Mouse (Mus musculus) central nervous system, embryonic 11.5 days (tissue): ENCODE results near the gene Syt15. TPM values are rescaled to one million over a fixed set of nuclear protein-coding genes. Genes with fewer than 3 reads are reported as not detected.

Source experiments
- polyA plus RNA-seq: library from polyadenylated mRNA; depleted of rRNA; stranded (reverse); fragments of >200 nt; gene quantifications from 2 replicates; pipeline ENCODE4 v1.2.3, GENCODE M21; 2012; rRNA removed

Syt15 gene
- polyA plus RNA-seq = 0.25 and 0.26 TPM in 2 replicates

GRCm38 (mm10) chr14:34219295-34219694, at the start of gene Syt15:
Gene Syt15, plus strand, starts transcription at chr14:34219595.

GRCm38 (mm10) chr14:34201231-34202035, 18.0 kb upstream of the Syt15 start, which contains the start of gene Gprin2:
Gene Gprin2, minus strand, starts transcription at chr14:34201653.

Other genes starting within 250 kb of the Syt15 start
- gene Zfp488, start 240.8 kb upstream of the Syt15 start, polyA plus RNA-seq = 0.12 and 0.55 TPM in 2 replicates
- gene Gm30083, start 204.4 kb upstream of the Syt15 start, polyA plus RNA-seq = not detected in 2 replicates
- not detected in 2 replicates for gene Gm5460, start 202.8 kb upstream of the Syt15 start, polyA plus RNA-seq
- not detected in 2 replicates for gene Antxrl, start 166.9 kb upstream of the Syt15 start, polyA plus RNA-seq
- 0.66 and 1.5 TPM in 2 replicates for gene Anxa8, start 133.6 kb upstream of the Syt15 start, polyA plus RNA-seq
- gene A630023A22Rik, start 116.8 kb upstream of the Syt15 start, polyA plus RNA-seq = not detected in 2 replicates
- gene Npy4r, start 67.1 kb upstream of the Syt15 start, polyA plus RNA-seq = 0.02 and 0.04 TPM in 2 replicates
- 1.3 and 1.4 TPM in 2 replicates for gene Gprin2, start 17.9 kb upstream of the Syt15 start, polyA plus RNA-seq
- 4.6 and 5.8 TPM in 2 replicates for gene Shld2, start 90.9 kb downstream of the Syt15 start, polyA plus RNA-seq
- gene Glud1, start 91.1 kb downstream of the Syt15 start, polyA plus RNA-seq = 74.9 and 121 TPM in 2 replicates
- gene Fam25c, start 135.8 kb downstream of the Syt15 start, polyA plus RNA-seq = not detected in 2 replicates
- 82.5 and 132 TPM in 2 replicates for gene Sncg, start 155.2 kb downstream of the Syt15 start, polyA plus RNA-seq
- gene Mmrn2, start 155.9 kb downstream of the Syt15 start, polyA plus RNA-seq = 4.0 and 5.0 TPM in 2 replicates